Mouse (Mus musculus): Measurements from ENCODE around the gene Cox8b.

Gene Cox8b

GRCm38 (mm10) chr7:140900220-140900619 lies at the start of gene Cox8b:
Cox8b (minus strand) TSS chr7:140900446.
- no peak for DNase-seq (ENCODE audit: extremely low spot score)

GRCm38 (mm10) chr7:140949255-140949654 lies 49.0 kb upstream of the Cox8b start:
- DNase-seq (ENCODE audit: extremely low spot score): no peak

GRCm38 (mm10) chr7:140948161-140948560 lies 47.9 kb upstream of the Cox8b start:
- DNase-seq (ENCODE audit: extremely low spot score): no peak

GRCm38 (mm10) chr7:140946980-140947379 lies 46.7 kb upstream of the Cox8b start:
- DNase-seq (ENCODE audit: extremely low spot score): no peak

GRCm38 (mm10) chr7:140946311-140946710 lies 46.1 kb upstream of the Cox8b start:
- DNase-seq (ENCODE audit: extremely low spot score): no peak

GRCm38 (mm10) chr7:140945247-140945646 lies 45.0 kb upstream of the Cox8b start:
- no peak for DNase-seq (ENCODE audit: extremely low spot score)

GRCm38 (mm10) chr7:140944236-140944635 lies 44.0 kb upstream of the Cox8b start:
- DNase-seq (ENCODE audit: extremely low spot score): no peak

GRCm38 (mm10) chr7:140943356-140943755 lies 43.1 kb upstream of the Cox8b start:
- no peak for DNase-seq (ENCODE audit: extremely low spot score)

GRCm38 (mm10) chr7:140942811-140943210 lies 42.6 kb upstream of the Cox8b start:
- DNase-seq (ENCODE audit: extremely low spot score): no peak

GRCm38 (mm10) chr7:140942341-140942740 lies 42.1 kb upstream of the Cox8b start:
- no peak for DNase-seq (ENCODE audit: extremely low spot score)

- DNase-seq (ENCODE audit: extremely low spot score): peak; percentile 90
These were observed 41.2 kb upstream of the Cox8b start, which contains the start of gene Pgghg for GRCm38 (mm10) chr7:140941222-140942051. Pgghg (plus strand) TSS chr7:140941391.

GRCm38 (mm10) chr7:140939669-140940171 lies 39.5 kb upstream of the Cox8b start:
- peak; percentile 65 for DNase-seq (ENCODE audit: extremely low spot score)

GRCm38 (mm10) chr7:140938896-140939295 lies 38.6 kb upstream of the Cox8b start:
- no peak for DNase-seq (ENCODE audit: extremely low spot score)

GRCm38 (mm10) chr7:140938436-140938835 lies 38.2 kb upstream of the Cox8b start:
- DNase-seq (ENCODE audit: extremely low spot score): no peak

- DNase-seq (ENCODE audit: extremely low spot score): no peak
These were observed 26.9 kb upstream of the Cox8b start for GRCm38 (mm10) chr7:140927181-140927580.

- DNase-seq (ENCODE audit: extremely low spot score): no peak
These were observed 23.0 kb upstream of the Cox8b start for GRCm38 (mm10) chr7:140923070-140923775.

- peak; percentile 42 for DNase-seq (ENCODE audit: extremely low spot score)
These were observed 22.3 kb upstream of the Cox8b start for GRCm38 (mm10) chr7:140922398-140923069.

- DNase-seq (ENCODE audit: extremely low spot score): no peak
These were observed 21.2 kb upstream of the Cox8b start for GRCm38 (mm10) chr7:140921225-140921975.

GRCm38 (mm10) chr7:140920418-140921029 lies 20.3 kb upstream of the Cox8b start, which contains the start of gene Nlrp6:
Nlrp6 (plus strand) TSS chr7:140920902.
- no peak for DNase-seq (ENCODE audit: extremely low spot score)

- no peak for DNase-seq (ENCODE audit: extremely low spot score)
These were observed 19.7 kb upstream of the Cox8b start for GRCm38 (mm10) chr7:140919911-140920310.

Measured in embryo, embryonic 9.5 days (tissue).